Mouse (Mus musculus): ENCODE measurements around the gene Rnase11. TPM values are rescaled to one million over a fixed set of nuclear protein-coding genes. Genes with fewer than 3 reads are reported as not detected.
"Not testable (repeated sequence)": the region's sequence is repeated elsewhere in the genome, so short reads cannot be mapped to it uniquely, and the experiment has no call there.

Rnase11 gene
- polyA plus RNA-seq, 1 experiment from 2014 or later: not detected

GRCm38 (mm10) chr14:51027387-51028155 is 22.4 kb downstream of the Rnase11 start:
- ATAC-seq (ENCODE audit: insufficient read depth, low FRiP score, low TSS enrichment): no peak
- H3K36me3 ChIP-seq (ENCODE audit: control insufficient read depth, insufficient read depth, low read length): no peaks in the 10 kb centered on the region
- no peaks in the 10 kb centered on the region for H3K27me3 ChIP-seq (ENCODE audit: control insufficient read depth, insufficient read depth, low read length)
- WGBS: 44% methylated on average over 3 of the region's 3 CpGs
- DNase-seq (ENCODE audit: low spot score): no peak
- H3K9me3 ChIP-seq (ENCODE audit: control insufficient read depth, low read length): no peaks in the 10 kb centered on the region
- H3K4me3 ChIP-seq (ENCODE audit: low read depth, low read length): no peak overlapping the region
- H3K27ac ChIP-seq (ENCODE audit: low read depth, low read length): no peak overlapping the region
- no peak overlapping the region for H3K4me2 ChIP-seq (ENCODE audit: low read depth)
- H3K9ac ChIP-seq (ENCODE audit: low read length): no peak overlapping the region
- no peaks in the 10 kb centered on the region for H3K4me1 ChIP-seq (ENCODE audit: control insufficient read depth, insufficient read depth, low read length)

GRCm38 (mm10) chr14:51026391-51027133 is 23.4 kb downstream of the Rnase11 start:
- no peak overlapping the region for H3K4me3 ChIP-seq (ENCODE audit: low read depth, low read length)
- no peak overlapping the region for H3K27ac ChIP-seq (ENCODE audit: low read depth, low read length)
- H3K36me3 ChIP-seq (ENCODE audit: control insufficient read depth, insufficient read depth, low read length): no peaks in the 10 kb centered on the region
- DNase-seq (ENCODE audit: low spot score): peak; percentile 63
- no peak overlapping the region for H3K4me2 ChIP-seq (ENCODE audit: low read depth)
- ATAC-seq (ENCODE audit: insufficient read depth, low FRiP score, low TSS enrichment): peak; percentile 63
- H3K9ac ChIP-seq (ENCODE audit: low read length): no peak overlapping the region
- H3K4me1 ChIP-seq (ENCODE audit: control insufficient read depth, insufficient read depth, low read length): no peaks in the 10 kb centered on the region
- no peaks in the 10 kb centered on the region for H3K9me3 ChIP-seq (ENCODE audit: control insufficient read depth, low read length)
- 40% methylated on average over 5 of the region's 5 CpGs for WGBS
- H3K27me3 ChIP-seq (ENCODE audit: control insufficient read depth, insufficient read depth, low read length): no peaks in the 10 kb centered on the region

GRCm38 (mm10) chr14:51024820-51025219 is 25.1 kb downstream of the Rnase11 start:
- Histone ChIP-seq H3K4me3 (ENCODE audit: low read depth, low read length) (no peak overlapping the region), H3K36me3 (ENCODE audit: control insufficient read depth, insufficient read depth, low read length) (no peaks in the 10 kb centered on the region)
- 85% methylated on average over 1 of the region's 1 CpGs for WGBS

GRCm38 (mm10) chr14:51023457-51023856 is 26.5 kb downstream of the Rnase11 start:
- Histone ChIP-seq H3K4me3 (ENCODE audit: low read depth, low read length) (no peak overlapping the region), H3K9ac (ENCODE audit: low read length) (no peak overlapping the region), H3K4me2 (ENCODE audit: low read depth) (no peak overlapping the region), H3K4me1 (ENCODE audit: control insufficient read depth, insufficient read depth, low read length) (no peaks in the 10 kb centered on the region), H3K36me3 (ENCODE audit: control insufficient read depth, insufficient read depth, low read length) (no peaks in the 10 kb centered on the region), H3K27me3 (ENCODE audit: control insufficient read depth, insufficient read depth, low read length) (no peaks in the 10 kb centered on the region), H3K9me3 (ENCODE audit: control insufficient read depth, low read length) (no peaks in the 10 kb centered on the region), H3K27ac (ENCODE audit: low read depth, low read length) (no peak overlapping the region)
- DNase-seq (ENCODE audit: low spot score): no peak
- 69% methylated on average over 4 of the region's 4 CpGs for WGBS
- ATAC-seq (ENCODE audit: insufficient read depth, low FRiP score, low TSS enrichment): no peak

More at GRCm38 (mm10) chr14:51024820-51025219, 25.1 kb downstream of the Rnase11 start:
- no peak for DNase-seq (ENCODE audit: low spot score)
- no peak overlapping the region for H3K4me2 ChIP-seq (ENCODE audit: low read depth)
- ATAC-seq (ENCODE audit: insufficient read depth, low FRiP score, low TSS enrichment): no peak
- no peaks in the 10 kb centered on the region for H3K4me1 ChIP-seq (ENCODE audit: control insufficient read depth, insufficient read depth, low read length)
- H3K27ac ChIP-seq (ENCODE audit: low read depth, low read length): no peak overlapping the region
- no peaks in the 10 kb centered on the region for H3K27me3 ChIP-seq (ENCODE audit: control insufficient read depth, insufficient read depth, low read length)
- H3K9ac ChIP-seq (ENCODE audit: low read length): no peak overlapping the region
- H3K9me3 ChIP-seq (ENCODE audit: control insufficient read depth, low read length): no peaks in the 10 kb centered on the region

- no peak overlapping the region for H3K4me2 ChIP-seq (ENCODE audit: low read depth)
- no peak for ATAC-seq (ENCODE audit: insufficient read depth, low FRiP score, low TSS enrichment)
- no peak for DNase-seq (ENCODE audit: low spot score)
- 79% methylated on average over 3 of the region's 3 CpGs for WGBS
- H3K27ac ChIP-seq (ENCODE audit: low read depth, low read length): no peak overlapping the region
- H3K27me3 ChIP-seq (ENCODE audit: control insufficient read depth, insufficient read depth, low read length): no peaks in the 10 kb centered on the region
- no peak overlapping the region for H3K4me3 ChIP-seq (ENCODE audit: low read depth, low read length)
- no peaks in the 10 kb centered on the region for H3K36me3 ChIP-seq (ENCODE audit: control insufficient read depth, insufficient read depth, low read length)
- no peaks in the 10 kb centered on the region for H3K9me3 ChIP-seq (ENCODE audit: control insufficient read depth, low read length)
- H3K4me1 ChIP-seq (ENCODE audit: control insufficient read depth, insufficient read depth, low read length): no peaks in the 10 kb centered on the region
- H3K9ac ChIP-seq (ENCODE audit: low read length): no peak overlapping the region
Observed at GRCm38 (mm10) chr14:51017256-51017655, 32.7 kb downstream of the Rnase11 start.

- DNase-seq (ENCODE audit: low spot score) (no peak), ATAC-seq (ENCODE audit: insufficient read depth, low FRiP score, low TSS enrichment) (no peak)
- Histone ChIP-seq H3K4me2 (ENCODE audit: low read depth) (no peak overlapping the region), H3K4me1 (ENCODE audit: control insufficient read depth, insufficient read depth, low read length) (no peaks in the 10 kb centered on the region), H3K27ac (ENCODE audit: low read depth, low read length) (no peak overlapping the region), H3K36me3 (ENCODE audit: control insufficient read depth, insufficient read depth, low read length) (no peaks in the 10 kb centered on the region), H3K4me3 (ENCODE audit: low read depth, low read length) (no peak overlapping the region), H3K9me3 (ENCODE audit: control insufficient read depth, low read length) (no peaks in the 10 kb centered on the region), H3K9ac (ENCODE audit: low read length) (no peak overlapping the region), H3K27me3 (ENCODE audit: control insufficient read depth, insufficient read depth, low read length) (no peaks in the 10 kb centered on the region)
Observed at GRCm38 (mm10) chr14:51015780-51016179, 34.2 kb downstream of the Rnase11 start.

- not testable (repeated sequence) for H3K4me2 ChIP-seq (ENCODE audit: low read depth); ATAC-seq (ENCODE audit: insufficient read depth, low FRiP score, low TSS enrichment); H3K36me3 ChIP-seq (ENCODE audit: control insufficient read depth, insufficient read depth, low read length); H3K4me3 ChIP-seq (ENCODE audit: low read depth, low read length); DNase-seq (ENCODE audit: low spot score); H3K27ac ChIP-seq (ENCODE audit: low read depth, low read length); H3K4me1 ChIP-seq (ENCODE audit: control insufficient read depth, insufficient read depth, low read length); H3K27me3 ChIP-seq (ENCODE audit: control insufficient read depth, insufficient read depth, low read length); H3K9ac ChIP-seq (ENCODE audit: low read length); H3K9me3 ChIP-seq (ENCODE audit: control insufficient read depth, low read length)
- 94% methylated on average over 3 of the region's 3 CpGs for WGBS
Observed at GRCm38 (mm10) chr14:51014724-51015123, 35.2 kb downstream of the Rnase11 start.

- no peak overlapping the region for H3K9ac ChIP-seq (ENCODE audit: low read length)
- DNase-seq (ENCODE audit: low spot score): no peak
- 88% methylated on average over 6 of the region's 6 CpGs for WGBS
Observed at GRCm38 (mm10) chr14:51009572-51009971, 40.4 kb downstream of the Rnase11 start.

GRCm38 (mm10) chr14:51008781-51009180 is 41.2 kb downstream of the Rnase11 start:
- Histone ChIP-seq H3K4me3 (ENCODE audit: low read depth, low read length) (no peak overlapping the region), H3K27me3 (ENCODE audit: control insufficient read depth, insufficient read depth, low read length) (no peaks in the 10 kb centered on the region), H3K36me3 (ENCODE audit: control insufficient read depth, insufficient read depth, low read length) (no peaks in the 10 kb centered on the region), H3K27ac (ENCODE audit: low read depth, low read length) (no peak overlapping the region), H3K4me2 (ENCODE audit: low read depth) (no peak overlapping the region), H3K4me1 (ENCODE audit: control insufficient read depth, insufficient read depth, low read length) (no peaks in the 10 kb centered on the region), H3K9me3 (ENCODE audit: control insufficient read depth, low read length) (no peaks in the 10 kb centered on the region), H3K9ac (ENCODE audit: low read length) (no peak overlapping the region)
- DNase-seq (ENCODE audit: low spot score) (no peak), ATAC-seq (ENCODE audit: insufficient read depth, low FRiP score, low TSS enrichment) (no peak)
- 88% methylated on average over 4 of the region's 4 CpGs for WGBS

More at GRCm38 (mm10) chr14:51009572-51009971, 40.4 kb downstream of the Rnase11 start:
- Histone ChIP-seq H3K27ac (ENCODE audit: low read depth, low read length) (no peak overlapping the region), H3K4me2 (ENCODE audit: low read depth) (no peak overlapping the region), H3K36me3 (ENCODE audit: control insufficient read depth, insufficient read depth, low read length) (no peaks in the 10 kb centered on the region), H3K27me3 (ENCODE audit: control insufficient read depth, insufficient read depth, low read length) (no peaks in the 10 kb centered on the region), H3K4me1 (ENCODE audit: control insufficient read depth, insufficient read depth, low read length) (no peaks in the 10 kb centered on the region), H3K4me3 (ENCODE audit: low read depth, low read length) (no peak overlapping the region), H3K9me3 (ENCODE audit: control insufficient read depth, low read length) (no peaks in the 10 kb centered on the region)
- ATAC-seq (ENCODE audit: insufficient read depth, low FRiP score, low TSS enrichment): no peak

All from neural tube, embryonic 11.5 days (tissue).